Mouse (Mus musculus) kidney, postnatal 4 days (tissue): ENCODE results near the gene Pzp.

Experiments
- DNase-seq, 2 experiments: peaks; one replicate each; pipeline ENCODE4 v3.0.0; 2021; ENCODE audit warnings: mixed read lengths in 2 of 2

Gene Pzp

GRCm38 (mm10) chr6:128477495-128477894 is 49.0 kb downstream of the Pzp start:
- DNase-seq = no peak

DNA sequence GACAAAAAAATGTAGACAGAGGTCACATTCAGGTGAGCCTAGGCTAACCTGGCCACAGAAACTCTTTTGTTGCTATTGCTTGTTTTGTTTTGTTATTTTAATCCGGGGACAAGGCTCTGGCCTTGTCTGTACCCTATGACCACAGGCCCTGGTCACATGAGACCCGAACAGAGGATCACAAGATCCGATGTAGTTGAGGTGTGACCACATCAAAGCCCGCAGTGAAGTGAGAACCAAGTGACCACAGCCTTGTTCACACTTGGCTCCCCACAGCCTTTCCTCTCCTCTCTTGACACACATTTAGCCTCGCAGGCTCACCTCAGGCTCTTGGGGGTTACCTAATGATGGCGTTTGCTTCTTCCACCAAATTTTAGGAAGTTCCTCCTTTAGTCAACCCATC is 52.4 kb downstream of the Pzp start:
- no peak for DNase-seq

DNA sequence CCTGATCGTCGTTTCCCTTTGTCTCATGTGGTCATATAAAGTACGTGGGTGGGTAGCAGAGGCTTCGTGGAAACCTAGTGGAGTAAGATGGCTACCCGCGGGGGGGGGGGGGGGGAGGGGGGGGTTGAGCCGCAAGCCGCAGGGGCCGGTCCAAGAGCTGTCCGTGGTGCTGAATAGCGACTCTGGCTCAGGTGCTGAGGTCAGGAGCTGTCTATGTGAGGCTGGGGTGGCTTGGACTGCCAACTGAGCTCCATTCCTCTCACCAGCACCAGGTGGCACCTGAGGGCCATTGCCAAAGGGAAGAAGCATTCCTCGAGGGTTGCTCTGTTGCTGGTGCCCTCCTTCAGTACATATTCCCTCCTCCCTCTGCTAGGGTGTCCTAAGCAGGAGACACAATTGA is 57.1 kb downstream of the Pzp start:
- peak; percentile 90 for DNase-seq

- peak; percentile 32 to 48 for DNase-seq
These were observed 59.2 kb downstream of the Pzp start for GRCm38 (mm10) chr6:128467298-128467697.

- DNase-seq = no peak
These were observed 60.0 kb downstream of the Pzp start for GRCm38 (mm10) chr6:128466563-128466962.

- DNase-seq = no peak
These were observed 60.5 kb downstream of the Pzp start for GRCm38 (mm10) chr6:128466043-128466442.

- no peak for DNase-seq
These were observed 61.5 kb downstream of the Pzp start for GRCm38 (mm10) chr6:128464996-128465395.

DNA sequence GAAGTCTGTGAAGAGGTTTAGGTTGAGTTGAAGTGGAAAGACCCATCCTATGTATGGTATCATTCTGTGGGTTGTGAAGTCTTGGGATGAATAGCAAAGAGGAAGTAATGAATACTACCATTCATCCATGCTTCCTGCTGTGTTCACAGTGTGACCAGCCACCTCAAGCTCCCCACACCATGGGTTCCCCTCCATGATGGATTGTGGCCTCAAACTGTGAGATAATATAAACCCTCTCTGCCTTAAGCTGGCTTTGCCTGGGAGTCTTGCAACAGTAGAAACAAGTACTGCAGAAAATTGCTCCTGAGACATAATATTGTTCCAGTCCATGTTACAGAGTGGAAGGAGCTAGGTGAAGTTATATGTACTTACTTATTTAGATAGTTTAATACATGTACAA is 64.9 kb downstream of the Pzp start:
- no peak for DNase-seq

DNA sequence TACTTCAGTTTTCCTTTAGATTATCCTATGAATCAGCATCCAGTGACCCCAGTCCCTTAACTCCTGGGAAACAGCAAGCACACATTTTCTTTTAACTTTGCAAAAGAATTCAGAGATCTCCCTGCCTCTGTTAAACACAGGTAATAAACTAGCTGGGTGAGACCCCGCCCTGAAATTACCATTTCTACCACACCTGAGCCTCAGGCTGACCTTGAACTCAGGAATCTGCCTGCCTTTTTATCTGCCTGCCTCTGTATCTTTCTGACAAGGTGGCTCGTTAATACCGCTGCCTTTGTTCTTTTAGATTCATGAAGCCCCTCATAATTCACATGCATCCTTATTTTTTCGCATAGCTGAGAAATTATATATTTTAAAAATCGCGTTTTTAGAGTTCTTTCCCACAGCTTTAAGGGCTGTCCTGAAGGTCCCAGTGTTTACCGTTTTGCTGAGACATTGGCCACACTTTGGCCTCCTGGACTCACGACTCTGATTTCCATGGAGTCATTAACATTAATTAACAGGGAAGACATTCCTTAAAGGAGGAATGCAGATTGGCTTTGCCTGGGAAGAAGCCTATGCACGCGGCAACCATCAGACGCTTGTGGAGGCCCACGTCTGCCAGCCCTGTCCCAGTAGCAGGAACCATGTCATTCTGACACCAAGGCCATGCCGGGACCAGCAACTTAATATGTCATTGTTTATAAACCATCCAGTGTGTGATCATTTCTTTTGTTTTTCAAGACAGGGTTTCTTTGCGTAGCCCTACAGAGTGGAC is 65.6 kb downstream of the Pzp start:
- no peak for DNase-seq

- DNase-seq = no peak
These were observed 66.2 kb downstream of the Pzp start for GRCm38 (mm10) chr6:128460321-128460720.

DNA sequence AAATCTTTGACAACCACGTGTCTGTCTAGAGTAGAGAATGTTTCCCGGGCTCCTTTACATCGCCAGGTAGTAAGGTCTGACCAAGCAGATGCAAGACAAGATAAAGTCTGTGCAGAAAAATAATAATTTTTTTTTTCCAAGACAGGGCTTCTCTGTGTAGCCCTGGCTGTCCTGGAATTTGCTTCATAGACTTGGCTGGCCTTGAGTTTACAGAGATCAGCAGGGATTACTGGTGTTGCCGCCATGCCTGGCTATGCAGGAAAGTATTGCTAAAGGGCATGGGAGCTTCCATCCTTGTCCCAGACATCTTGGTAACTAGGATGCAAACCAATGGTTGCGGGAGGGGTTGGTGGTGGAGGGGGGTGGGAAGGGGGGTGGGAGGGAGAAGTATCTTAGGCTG is 69.3 kb downstream of the Pzp start:
- no peak for DNase-seq

DNA sequence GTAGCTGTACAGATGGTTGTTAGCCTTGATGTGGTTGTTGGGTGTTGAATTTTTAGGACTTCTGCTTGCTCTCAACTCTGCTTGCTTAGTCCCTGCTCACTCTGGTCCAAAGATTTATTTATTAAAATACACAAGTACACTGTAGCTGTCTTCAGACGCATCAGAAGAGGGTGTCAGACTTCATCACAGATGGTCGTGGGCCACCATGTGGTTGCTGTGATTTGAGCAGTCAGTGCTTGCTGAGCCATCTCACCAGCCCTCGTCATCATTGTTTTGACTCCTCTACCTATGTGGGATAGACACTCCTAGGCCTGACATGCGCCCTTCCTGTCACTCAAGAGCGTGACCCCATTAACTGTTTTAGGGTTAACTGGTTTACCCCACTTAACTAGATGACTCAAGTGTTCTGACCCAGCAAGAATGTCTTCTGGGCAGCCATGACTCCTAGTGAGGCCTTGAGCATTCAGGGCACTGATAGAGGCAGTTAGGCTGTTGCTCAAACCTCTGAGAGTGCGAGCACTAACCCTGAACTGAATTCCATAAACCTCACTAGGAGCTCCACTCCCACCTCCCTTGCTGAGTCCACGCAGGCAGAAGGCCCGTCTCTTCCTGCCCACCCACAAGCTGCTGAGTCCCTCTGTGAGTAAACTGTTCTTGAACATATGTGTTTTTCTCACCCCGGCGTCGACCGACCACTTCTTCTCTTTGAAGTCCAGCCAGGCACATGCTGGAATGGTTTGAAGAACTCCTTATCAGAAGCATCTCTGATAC is 70.5 kb downstream of the Pzp start:
- no peak for DNase-seq

- DNase-seq = no peak
These were observed 79.5 kb downstream of the Pzp start for GRCm38 (mm10) chr6:128447063-128447462.

DNA sequence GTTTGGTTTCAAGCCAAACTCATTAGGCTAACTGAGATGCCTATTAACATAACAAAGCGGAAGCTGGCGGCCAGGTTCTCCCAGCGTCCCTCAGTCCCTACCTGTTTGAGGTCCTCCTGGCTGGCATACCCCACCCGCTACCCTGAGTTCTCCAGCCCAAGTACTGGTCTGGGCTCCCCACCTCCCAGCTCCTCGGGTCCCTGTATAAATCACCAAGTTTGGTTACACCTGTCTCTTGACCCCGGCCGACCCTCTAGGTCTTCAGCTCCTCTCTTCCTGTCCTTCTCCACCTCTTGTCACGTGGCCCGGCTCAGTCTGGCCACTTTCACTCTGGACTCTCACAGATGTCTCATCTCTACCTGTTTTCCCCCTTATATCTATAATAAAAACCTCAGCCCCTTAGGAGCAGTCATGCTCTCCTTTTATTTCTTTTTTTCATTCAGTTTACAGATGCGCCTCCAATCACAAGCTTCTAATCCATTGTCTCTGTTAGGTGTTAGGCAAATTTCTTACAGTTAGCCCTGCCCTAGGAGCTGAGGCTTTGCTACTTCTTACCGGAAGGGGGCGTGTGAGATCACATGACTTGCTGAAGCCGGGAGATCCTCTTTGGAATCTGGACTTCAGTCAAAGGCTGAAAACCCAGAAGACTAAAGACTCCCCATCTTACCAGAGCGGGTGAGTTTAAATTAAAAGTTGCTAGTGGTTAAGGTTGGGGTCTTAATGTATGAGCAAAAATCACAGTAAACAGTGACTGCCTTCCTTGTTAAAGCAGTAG is 80.6 kb downstream of the Pzp start:
- DNase-seq = peak; percentile 71 to 78

GRCm38 (mm10) chr6:128440238-128440637 is 86.3 kb downstream of the Pzp start:
- no peak for DNase-seq

DNA sequence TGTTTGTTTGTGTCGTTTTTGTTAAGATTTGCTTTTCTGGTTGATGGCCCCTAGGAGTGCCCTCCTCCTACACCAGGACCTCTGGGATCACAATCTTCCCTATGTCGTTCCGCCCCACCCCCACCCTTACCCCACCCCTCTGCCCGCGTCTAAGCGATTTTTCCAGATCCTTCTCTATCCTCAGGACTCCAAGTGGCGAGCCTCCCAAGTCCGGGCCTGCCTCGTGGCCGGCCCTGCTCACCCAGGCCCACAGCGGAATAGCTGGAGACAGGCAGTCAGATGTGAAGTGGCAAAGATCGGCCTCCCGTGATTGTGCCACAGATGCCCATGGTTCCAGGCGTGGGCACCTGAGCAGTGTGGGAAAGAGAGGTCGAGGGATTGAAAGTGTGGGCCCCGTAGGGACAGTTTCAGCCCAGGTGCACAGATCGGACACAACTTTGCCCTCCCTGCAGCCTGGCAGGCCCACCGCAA is 87.6 kb downstream of the Pzp start:
- peak; percentile 28 to 52 for DNase-seq

DNA sequence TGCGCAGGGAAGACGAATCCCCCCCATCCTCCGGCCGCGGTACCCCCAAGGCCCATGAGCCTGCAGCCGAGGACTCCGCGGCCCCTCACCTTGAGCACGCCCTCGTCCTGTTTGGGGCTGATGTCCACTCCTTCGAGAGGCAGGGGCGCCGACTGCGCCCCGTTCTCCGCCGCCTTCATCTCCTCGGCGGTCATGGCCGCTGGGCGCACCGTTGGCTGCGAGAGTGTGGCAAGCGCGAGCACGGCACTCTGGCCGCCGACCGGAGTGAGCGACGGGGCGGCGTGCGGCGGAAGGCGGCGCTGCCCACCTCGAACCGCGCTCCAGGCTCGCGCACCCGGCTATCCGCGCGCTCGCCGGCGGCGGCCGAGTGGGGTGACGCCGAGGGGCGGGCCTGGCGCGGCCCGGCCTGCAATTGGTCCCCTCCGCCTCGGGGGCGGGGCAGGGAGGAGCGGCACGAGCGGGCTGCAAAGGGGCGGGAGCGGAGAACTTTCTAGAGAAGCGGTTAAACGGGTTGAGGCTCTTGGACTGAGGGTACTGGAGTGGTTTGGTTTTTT is 88.1 kb downstream of the Pzp start, which contains the start of gene Fkbp4:
Fkbp4 (minus strand) TSS at position 361 of the 554 bp plus-strand sequence.
- DNase-seq = peak; percentile 93 to 97

- peak; percentile 77 to 83 for DNase-seq
These were observed 88.7 kb downstream of the Pzp start for GRCm38 (mm10) chr6:128437731-128438316.

- no peak for DNase-seq
These were observed 89.2 kb downstream of the Pzp start for GRCm38 (mm10) chr6:128437288-128437687.

GRCm38 (mm10) chr6:128436356-128437005 is 90.0 kb downstream of the Pzp start:
- DNase-seq = no peak

GRCm38 (mm10) chr6:128435474-128435873 is 91.0 kb downstream of the Pzp start:
- peak; percentile 72 to 82 for DNase-seq
